Mouse (Mus musculus) bone marrow, adult 2 months (tissue): ENCODE measurements around the gene Hoxa4.

Experiments used
- CTCF ChIP-seq: fragments of 200-500 bp; IDR thresholded peaks from 2 replicates; pipeline ENCODE4 v1.5.1; 2011; ENCODE audit warnings: low read length, control low read depth; ENCODE audit not compliant: control insufficient read depth, insufficient read depth
- POLR2A ChIP-seq: fragments of 200-500 bp; IDR thresholded peaks from 2 replicates; pipeline ENCODE4 v1.6.1; 2011; ENCODE audit warnings: low read depth, mild to moderate bottlenecking, control low read depth, low read length, borderline replicate concordance; ENCODE audit not compliant: control insufficient read depth

GRCm38 (mm10) chr6:52180726-52181125, 10.8 kb downstream of the Hoxa4 start:
- TF ChIP-seq CTCF (no peak), POLR2A (no peak)
